Mouse (Mus musculus) CH12.LX (cell line): Measurements from ENCODE around the gene Smug1. TPM values are rescaled to one million over a fixed set of nuclear protein-coding genes. Genes with fewer than 3 reads are reported as not detected.
A peak's percentile ranks its signal among the peaks of the same experiment; 100 is the strongest.

Experiments used
- DNase-seq: peaks from one replicate; pipeline ENCODE4 v3.0.0-alpha.2; 2013; ENCODE audit errors: extremely low read depth
- H3K27ac ChIP-seq: 2 replicates; pipeline ENCODE4 v1.5.1; 2012; ENCODE audit warnings: low read depth, mild to moderate bottlenecking, control low read depth, moderate library complexity; ENCODE audit not compliant: insufficient read depth
- H3K27me3 ChIP-seq: replicated peaks from 2 replicates; pipeline ENCODE3; 2012; ENCODE audit warnings: inconsistent platforms
- H3K36me3 ChIP-seq, 2 experiments: replicated peaks in 1 of 2; 2 replicates each; pipeline versions ENCODE3 to v1.6.1; 2012; ENCODE audit warnings: inconsistent platforms in 1 of 2, low read length in 1 of 2, mild to moderate bottlenecking in 1 of 2, mixed read lengths in 1 of 2, moderate library complexity in 1 of 2; ENCODE audit not compliant: control insufficient read depth in 1 of 2, insufficient read depth in 1 of 2
- H3K4me1 ChIP-seq, 2 experiments: 2 replicates each; pipeline ENCODE4 v1.6.1; 2012; ENCODE audit warnings: inconsistent platforms in 1 of 2, moderate library complexity in 1 of 2; ENCODE audit not compliant: insufficient read depth in 2 of 2, control insufficient read depth in 1 of 2
- H3K4me2 ChIP-seq: 2 replicates; pipeline ENCODE4 v1.6.1; 2012; ENCODE audit warnings: low read depth, mild to moderate bottlenecking, control low read depth; ENCODE audit not compliant: poor library complexity, insufficient read depth, severe bottlenecking
- H3K4me3 ChIP-seq, 3 experiments: fragments of 150-350 bp in 1 of 3; sonication (generic) in 1 of 3; replicated peaks in 1 of 3; 2 replicates each; pipeline versions ENCODE3 to v1.5.1; 2011 to 2012; ENCODE audit warnings: low read depth in 2 of 3, low read length in 2 of 3, mild to moderate bottlenecking in 2 of 3, moderate library complexity in 2 of 3, control low read depth in 1 of 3, improper control_type of control experiment in 1 of 3, inconsistent platforms in 1 of 3, mixed read lengths in 1 of 3; ENCODE audit not compliant: poor library complexity in 1 of 3
- H3K79me2 ChIP-seq: replicated peaks from 2 replicates; pipeline ENCODE4 v1.6.1; 2012; ENCODE audit warnings: mild to moderate bottlenecking, moderate library complexity; ENCODE audit not compliant: control insufficient read depth, poor library complexity, insufficient read depth, severe bottlenecking; ENCODE audit errors: extremely low read depth
- H3K9ac ChIP-seq: 2 replicates; pipeline ENCODE4 v1.6.1; 2012; ENCODE audit warnings: low read depth, mild to moderate bottlenecking, control low read depth, moderate library complexity; ENCODE audit not compliant: insufficient read depth
- H3K9me3 ChIP-seq: replicated peaks from 2 replicates; pipeline ENCODE3; 2012; ENCODE audit warnings: low read length, inconsistent platforms, mixed read lengths
- BHLHE40 ChIP-seq: IDR thresholded peaks from 2 replicates; pipeline ENCODE4 v1.6.1; 2011; ENCODE audit warnings: mild to moderate bottlenecking, low read depth, low read length, improper control_type of control experiment
- CHD1 ChIP-seq: IDR thresholded peaks from 2 replicates; pipeline ENCODE4 v1.6.1; 2012; ENCODE audit warnings: low read depth, low read length, improper control_type of control experiment, inconsistent platforms
- CHD2 ChIP-seq: IDR thresholded peaks from 2 replicates; pipeline ENCODE4 v1.6.1; 2011; ENCODE audit warnings: low read length, improper control_type of control experiment
- CTCF ChIP-seq, 2 experiments: IDR thresholded peaks in 1 of 2; conservative IDR thresholded peaks in 1 of 2; 2 replicates each; pipeline ENCODE4 v1.5.1; 2011 to 2012; ENCODE audit warnings: low read depth in 2 of 2, low read length in 2 of 2, improper control_type of control experiment in 1 of 2, inconsistent platforms in 1 of 2, mild to moderate bottlenecking in 1 of 2, moderate library complexity in 1 of 2
- E2F4 ChIP-seq: IDR thresholded peaks from 2 replicates; pipeline ENCODE4 v1.6.1; 2011; ENCODE audit warnings: low read depth, low read length, improper control_type of control experiment; ENCODE audit not compliant: insufficient replicate concordance
- ELF1 ChIP-seq: IDR thresholded peaks from 2 replicates; pipeline ENCODE4 v1.6.1; 2014; ENCODE audit warnings: low read depth, mild to moderate bottlenecking, inconsistent platforms, low read length, improper control_type of control experiment
- EP300 ChIP-seq: IDR thresholded peaks from 2 replicates; pipeline ENCODE4 v1.6.1; 2011; ENCODE audit warnings: low read length, improper control_type of control experiment
- ETS1 ChIP-seq: conservative IDR thresholded peaks from 2 replicates; pipeline ENCODE4 v1.6.1; 2012; ENCODE audit warnings: low read depth, mild to moderate bottlenecking, inconsistent platforms, low read length, improper control_type of control experiment, moderate library complexity
- GABPA ChIP-seq: IDR thresholded peaks from 2 replicates; pipeline ENCODE4 v1.6.1; 2012; ENCODE audit warnings: low read depth, low read length, improper control_type of control experiment, inconsistent platforms; ENCODE audit not compliant: insufficient replicate concordance
- HCFC1 ChIP-seq: IDR thresholded peaks from 2 replicates; pipeline ENCODE4 v1.6.1; 2012; ENCODE audit warnings: low read depth, mild to moderate bottlenecking, inconsistent platforms, low read length, improper control_type of control experiment
- IRF4 ChIP-seq: IDR thresholded peaks from 2 replicates; pipeline ENCODE4 v1.6.1; 2014; ENCODE audit warnings: low read depth, mild to moderate bottlenecking, inconsistent platforms, low read length, improper control_type of control experiment
- JUN ChIP-seq: IDR thresholded peaks from 2 replicates; pipeline ENCODE4 v1.6.1; 2011; ENCODE audit warnings: low read depth, mild to moderate bottlenecking, low read length, improper control_type of control experiment, moderate library complexity; ENCODE audit not compliant: insufficient read depth
- JUND ChIP-seq: conservative IDR thresholded peaks from 2 replicates; pipeline ENCODE4 v1.6.1; 2011; ENCODE audit warnings: low read depth, low read length, improper control_type of control experiment
- KAT2A ChIP-seq: IDR thresholded peaks from 2 replicates; pipeline ENCODE4 v1.6.1; 2012; ENCODE audit warnings: low read length, improper control_type of control experiment, inconsistent platforms; ENCODE audit not compliant: insufficient replicate concordance
- MAFK ChIP-seq: IDR thresholded peaks from 2 replicates; pipeline ENCODE4 v1.6.1; 2011; ENCODE audit warnings: low read length, improper control_type of control experiment; ENCODE audit not compliant: insufficient replicate concordance
- MAX ChIP-seq: IDR thresholded peaks from 2 replicates; pipeline ENCODE4 v1.6.1; 2011; ENCODE audit warnings: low read length, improper control_type of control experiment
- MAZ ChIP-seq: IDR thresholded peaks from 2 replicates; pipeline ENCODE4 v1.6.1; 2012; ENCODE audit warnings: low read depth, mild to moderate bottlenecking, inconsistent platforms, low read length, improper control_type of control experiment, moderate library complexity
- MEF2A ChIP-seq: IDR thresholded peaks from 2 replicates; pipeline ENCODE4 v1.6.1; 2014; ENCODE audit warnings: low read depth, mild to moderate bottlenecking, inconsistent platforms, low read length, improper control_type of control experiment, borderline replicate concordance
- MXI1 ChIP-seq: IDR thresholded peaks from 2 replicates; pipeline ENCODE4 v1.6.1; 2011; ENCODE audit warnings: mild to moderate bottlenecking, low read depth, low read length, improper control_type of control experiment
- MYC ChIP-seq: IDR thresholded peaks from 2 replicates; pipeline ENCODE4 v1.6.1; 2011; ENCODE audit warnings: low read depth, mild to moderate bottlenecking, improper control_type of control experiment, low read length
- NELFE ChIP-seq: IDR thresholded peaks from 2 replicates; pipeline ENCODE4 v1.6.1; 2011; ENCODE audit warnings: low read depth, low read length, improper control_type of control experiment
- NRF1 ChIP-seq: IDR thresholded peaks from 2 replicates; pipeline ENCODE4 v1.6.1; 2014; ENCODE audit warnings: low read depth, mild to moderate bottlenecking, inconsistent platforms, low read length, improper control_type of control experiment, moderate library complexity
- PAX5 ChIP-seq: IDR thresholded peaks from 2 replicates; pipeline ENCODE4 v1.6.1; 2012; ENCODE audit warnings: low read length, inconsistent platforms, mixed read lengths
- POLR2A ChIP-seq: IDR thresholded peaks from 2 replicates; pipeline ENCODE4 v1.6.1; 2011; ENCODE audit warnings: low read depth, mild to moderate bottlenecking, improper control_type of control experiment, low read length
- POLR2AphosphoS2 ChIP-seq: IDR thresholded peaks from 2 replicates; pipeline ENCODE4 v1.6.1; 2011; ENCODE audit warnings: low read depth, low read length, improper control_type of control experiment
- RAD21 ChIP-seq: IDR thresholded peaks from 2 replicates; pipeline ENCODE4 v1.6.1; 2011; ENCODE audit warnings: low read depth, mild to moderate bottlenecking, low read length, improper control_type of control experiment, moderate library complexity
- RCOR1 ChIP-seq: conservative IDR thresholded peaks from 2 replicates; pipeline ENCODE4 v1.6.1; 2012; ENCODE audit warnings: low read depth, mild to moderate bottlenecking, inconsistent platforms, low read length, improper control_type of control experiment
- SIN3A ChIP-seq: IDR thresholded peaks from 2 replicates; pipeline ENCODE4 v1.6.1; 2012; ENCODE audit warnings: low read length, improper control_type of control experiment, inconsistent platforms
- SMC3 ChIP-seq: IDR thresholded peaks from 2 replicates; pipeline ENCODE4 v1.6.1; 2011; ENCODE audit warnings: low read depth, low read length, improper control_type of control experiment
- TBP ChIP-seq: conservative IDR thresholded peaks from 2 replicates; pipeline ENCODE4 v1.6.1; 2011; ENCODE audit warnings: low read depth, low read length, improper control_type of control experiment
- TCF12 ChIP-seq: IDR thresholded peaks from 2 replicates; pipeline ENCODE4 v1.6.1; 2014; ENCODE audit warnings: low read depth, mild to moderate bottlenecking, inconsistent platforms, low read length, improper control_type of control experiment
- UBTF ChIP-seq: IDR thresholded peaks from 2 replicates; pipeline ENCODE4 v1.6.1; 2012; ENCODE audit warnings: low read depth, mild to moderate bottlenecking, inconsistent platforms, low read length, improper control_type of control experiment, moderate library complexity
- USF1 ChIP-seq: IDR thresholded peaks from 2 replicates; pipeline ENCODE4 v1.6.1; 2014; ENCODE audit warnings: low read depth, mild to moderate bottlenecking, inconsistent platforms, low read length, improper control_type of control experiment
- USF2 ChIP-seq: conservative IDR thresholded peaks from 2 replicates; pipeline ENCODE4 v1.6.1; 2011; ENCODE audit warnings: low read depth, low read length, improper control_type of control experiment
- ZC3H11A ChIP-seq: IDR thresholded peaks from 2 replicates; pipeline ENCODE4 v1.6.1; 2012; ENCODE audit warnings: low read depth, mild to moderate bottlenecking, inconsistent platforms, low read length, improper control_type of control experiment
- ZKSCAN1 ChIP-seq: IDR thresholded peaks from 2 replicates; pipeline ENCODE4 v1.6.1; 2012; ENCODE audit warnings: low read depth, inconsistent platforms, low read length, improper control_type of control experiment, borderline replicate concordance
- ZMIZ1 ChIP-seq: IDR thresholded peaks from 2 replicates; pipeline ENCODE4 v1.6.1; 2012; ENCODE audit warnings: low read depth, mild to moderate bottlenecking, inconsistent platforms, low read length, improper control_type of control experiment
- ZNF384 ChIP-seq: IDR thresholded peaks from 2 replicates; pipeline ENCODE4 v1.6.1; 2012; ENCODE audit warnings: low read depth, low read length, improper control_type of control experiment, inconsistent platforms
- dilution Hi-C: fragments of 300-500 bp; cut with MboI; formaldehyde crosslinking; loops from 2 replicates; pipeline ENCODE4 v1.14.3; 2020; ENCODE audit warnings: low sequenced_read_pairs; ENCODE audit not compliant: extremely low pct_unique_long_range_greater_than_20kb, extremely low pct_ligation_motif_present
- in situ Hi-C: fragments of 300-500 bp; cut with MboI; formaldehyde crosslinking; loops from 3 replicates; pipeline ENCODE4 v1.14.3; 2019; ENCODE audit warnings: low sequenced_read_pairs, low pct_ligation_motif_present, low pct_unique_long_range_greater_than_20kb, mixed read lengths
- polyA plus RNA-seq: library from polyadenylated mRNA; unstranded; fragments of >175 nt; gene quantifications from 2 replicates; pipeline ENCODE4 v1.2.1, GENCODE M21; 2012; ENCODE audit warnings: low read depth; ENCODE audit not compliant: insufficient read length
- total RNA-seq, 2 experiments: library from RNA; depleted of rRNA; stranded (reverse); fragments of 300-350 nt in 1 of 2; fragments of >200 nt in 1 of 2; gene quantifications; 2 replicates each; pipeline ENCODE4 v1.2.3; 2012 to 2014

Smug1 gene
- total and polyA plus RNA-seq, 3 experiments, result 6.1 to 9.8 (median 7.8) TPM

GRCm38 (mm10) chr15:103152371-103152770 lies 14.5 kb downstream of the Smug1 start:
- Histone ChIP-seq H3K4me2 (peak overlapping the region; percentile 88), H3K4me3 (peak overlapping the region; percentile 55 to 77 (median 62)), H3K79me2 (no peaks in the 10 kb centered on the region), H3K36me3 (peaks cover 18 to 35% of the 10 kb centered on the region in 2 experiments), H3K27me3 (no peaks in the 10 kb centered on the region), H3K9ac (peak overlapping the region; percentile 85), H3K4me1 (peaks cover 5 to 54% of the 10 kb centered on the region in 2 experiments), H3K9me3 (no peaks in the 10 kb centered on the region), H3K27ac (peak overlapping the region; percentile 92)
- peak; percentile 48; the same call in 1 of the 2 replicates for TF ChIP-seq ELF1
- 0 out of 2 replicates have a peak, but pooled peaks have one; percentile 10 for TF ChIP-seq ETS1
- peak; percentile 88 for TF ChIP-seq POLR2AphosphoS2
- TF ChIP-seq PAX5, result no peak
- TF ChIP-seq MAFK, result no peak
- TF ChIP-seq JUN, result peak; percentile 57
- peak; percentile 91 for TF ChIP-seq ZMIZ1
- TF ChIP-seq IRF4, result 0 out of 2 replicates have a peak, but pooled peaks have one; percentile 12
- TF ChIP-seq POLR2A, result peak; percentile 97
- no peak for TF ChIP-seq USF2
- no peak for TF ChIP-seq E2F4
- TF ChIP-seq HCFC1, result peak; percentile 71
- peak; percentile 80; the same call in 1 of the 2 replicates for TF ChIP-seq MXI1
- no peak for TF ChIP-seq KAT2A
- TF ChIP-seq TCF12, result peak; percentile 84
- no peak for TF ChIP-seq CHD1
- TF ChIP-seq JUND, result 0 out of 2 replicates have a peak, but pooled peaks have one; percentile 34
- no peak for TF ChIP-seq CHD2
- no peak for TF ChIP-seq CTCF (conservative IDR thresholded peaks at IDR 0.05 in 1 of 2, IDR thresholded peaks at IDR 0.05 in 1 of 2; ENCODE audit: low read depth in 2 of 2, low read length in 2 of 2)
- no peak for TF ChIP-seq ZKSCAN1
- peak; percentile 98 for TF ChIP-seq MYC
- no peak for TF ChIP-seq BHLHE40
- peak; percentile 64; the same call in 1 of the 2 replicates for TF ChIP-seq MEF2A
- TF ChIP-seq NELFE, result peak; percentile 96
- TF ChIP-seq RCOR1, result no peak
- no peak for TF ChIP-seq USF1
- TF ChIP-seq GABPA, result no peak
- TF ChIP-seq TBP, result peak; percentile 97
- TF ChIP-seq SIN3A, result peak; percentile 82; the same call in 1 of the 2 replicates
- TF ChIP-seq ZC3H11A, result no peak
- peak; percentile 94 for TF ChIP-seq MAX
- TF ChIP-seq SMC3, result no peak
- TF ChIP-seq MAZ, result no peak
- TF ChIP-seq RAD21, result no peak
- TF ChIP-seq ZNF384, result no peak
- no peak for TF ChIP-seq UBTF
- no peak for TF ChIP-seq EP300
- TF ChIP-seq NRF1, result no peak
- in situ Hi-C loops (loop anchor here (25.0 kb wide), 1 partner anchor 415 kb away; no protein-coding TSS in a partner anchor), dilution Hi-C loops (no loop called here)
- peak; percentile 87 for DNase-seq
